Mouse (Mus musculus) gastrocnemius, postnatal 14 days (tissue): Measurements from ENCODE around the gene Tenm4. TPM values are rescaled to one million over a fixed set of nuclear protein-coding genes. Genes with fewer than 3 reads are reported as not detected.
A peak's percentile ranks its signal among the peaks of the same experiment; 100 is the strongest.

Experiments
- DNase-seq: peaks from one replicate; pipeline ENCODE4 v3.0.0; 2021; ENCODE audit warnings: mixed read lengths
- intact Hi-C: fragments of 180-260 bp; cut with DNase I; formaldehyde crosslinking; loops from one replicate; pipeline ENCODE4 v1.15.1; 2025; ENCODE audit warnings: low total_unique reads
- total RNA-seq, 2 experiments: library from RNA; stranded (reverse); gene quantifications; 2 replicates each; pipeline ENCODE4 v1.2.3; 2021

Gene Tenm4
- total RNA-seq, 2 experiments from 2014 or later = 3.9 to 6.5 TPM

DNA sequence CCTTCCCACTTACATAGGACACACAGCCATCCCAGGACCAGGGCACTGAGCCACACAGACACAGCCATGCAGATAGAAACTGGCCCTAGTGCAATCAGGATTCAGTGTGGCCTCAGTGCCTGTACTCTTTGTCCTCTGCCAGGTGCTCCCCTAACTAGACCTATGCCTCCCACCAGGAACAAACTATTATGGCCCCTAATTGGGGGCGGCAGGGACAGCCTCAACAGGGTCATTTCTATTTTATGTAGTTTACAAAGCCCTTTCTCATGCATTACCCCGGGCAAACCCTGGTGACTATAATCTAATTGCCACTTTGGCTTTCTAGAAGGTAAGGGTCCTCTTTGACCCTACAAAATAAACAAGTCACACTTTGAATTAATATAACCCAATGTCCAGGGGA lies 479.4 kb downstream of the Tenm4 start:
- intact Hi-C loops = no loop called here
- no peak for DNase-seq

DNA sequence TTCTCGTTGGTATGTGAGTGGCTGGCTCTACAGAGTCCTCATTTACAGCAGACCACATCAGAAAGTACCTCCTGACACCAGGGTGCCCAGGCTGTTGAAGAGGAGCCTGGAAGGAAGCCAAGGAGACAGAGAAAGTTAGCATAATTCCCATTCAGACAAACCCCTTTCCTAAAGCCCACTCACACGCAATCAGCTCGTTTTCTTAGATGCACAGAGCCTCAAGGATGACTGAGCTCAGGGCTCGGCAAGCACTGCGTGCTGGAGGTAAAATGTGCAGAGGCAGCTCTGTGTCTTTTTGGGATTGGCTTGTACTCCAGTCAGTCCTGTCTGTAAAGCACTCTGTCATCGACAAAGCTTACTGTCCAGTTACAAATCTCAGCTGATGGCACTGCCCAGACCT lies 480.0 kb downstream of the Tenm4 start:
- DNase-seq = no peak
- intact Hi-C loops = no loop called here

DNA sequence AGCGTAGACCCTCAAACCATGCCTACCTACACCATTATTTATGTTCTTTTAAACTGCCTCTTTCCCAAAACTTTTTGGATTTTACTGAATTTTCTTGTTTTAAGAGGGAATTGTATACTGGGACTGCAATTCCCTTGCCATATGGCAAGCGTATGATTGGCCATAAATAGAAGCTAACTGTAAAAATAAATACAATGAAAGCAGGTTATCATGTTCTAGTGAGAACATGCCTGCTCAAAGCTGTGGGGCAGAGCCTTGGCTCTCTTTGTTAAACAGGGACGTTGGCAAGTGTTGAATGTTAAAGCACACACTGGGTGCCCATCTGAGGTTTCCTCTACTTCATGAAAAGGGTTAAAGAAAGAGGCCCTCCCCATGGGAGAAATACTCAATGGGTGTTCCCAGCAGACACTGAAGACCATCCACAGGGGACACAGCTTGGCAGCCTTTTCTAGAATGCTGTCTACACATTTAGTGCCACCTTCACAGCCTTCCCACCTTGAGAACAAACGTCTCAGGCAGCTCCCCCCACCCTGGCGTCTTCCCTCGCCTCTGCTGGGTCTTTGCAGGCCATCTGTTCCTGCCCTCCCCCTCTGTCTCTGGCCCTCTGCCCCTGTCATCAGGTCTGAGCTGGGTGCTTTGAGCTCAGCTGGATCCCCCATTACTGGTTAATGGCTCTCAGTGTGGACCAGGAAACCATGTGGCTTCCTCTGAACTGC lies 480.7 kb downstream of the Tenm4 start:
- intact Hi-C loops = no loop called here
- DNase-seq = no peak

DNA sequence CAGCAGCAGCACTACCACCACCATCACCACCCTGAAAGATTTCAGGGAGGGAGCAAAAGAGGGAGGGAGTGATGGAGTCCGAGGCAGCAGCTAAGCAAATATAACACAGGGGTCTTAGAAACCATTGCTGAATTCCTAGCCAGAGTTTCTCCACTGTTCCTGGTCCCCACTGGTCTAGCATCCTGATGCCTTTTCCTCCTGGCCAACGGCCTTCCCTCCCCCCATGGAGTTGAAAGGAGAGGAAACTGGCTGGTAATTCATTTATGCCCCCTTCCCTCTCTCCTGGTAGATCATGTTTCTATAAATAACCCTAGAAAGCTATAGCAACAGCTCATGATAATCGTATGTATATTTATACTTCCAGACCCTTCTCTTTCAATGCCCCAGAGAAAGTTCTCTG lies 481.8 kb downstream of the Tenm4 start:
- no peak for DNase-seq
- intact Hi-C loops = no loop called here

DNA sequence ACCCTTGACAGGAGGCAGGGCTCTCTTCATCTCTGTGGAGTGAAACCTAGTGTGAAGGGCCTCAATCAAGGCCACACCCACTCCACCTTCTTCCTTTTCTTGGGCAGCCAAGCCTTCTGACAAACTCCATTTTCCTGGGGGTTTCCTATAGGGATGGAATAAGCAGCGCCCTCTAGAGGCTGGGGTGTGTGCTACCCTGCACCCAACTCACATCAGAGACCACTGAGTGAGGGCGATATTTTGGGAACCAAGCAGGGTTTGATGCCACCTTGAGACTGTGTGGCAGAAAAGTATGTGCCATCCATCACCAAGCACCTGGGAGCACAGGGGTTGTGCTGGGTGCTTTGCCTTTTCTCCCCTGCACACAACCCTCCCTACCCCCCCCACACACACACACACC lies 483.2 kb downstream of the Tenm4 start:
- DNase-seq = no peak
- intact Hi-C loops = no loop called here

DNA sequence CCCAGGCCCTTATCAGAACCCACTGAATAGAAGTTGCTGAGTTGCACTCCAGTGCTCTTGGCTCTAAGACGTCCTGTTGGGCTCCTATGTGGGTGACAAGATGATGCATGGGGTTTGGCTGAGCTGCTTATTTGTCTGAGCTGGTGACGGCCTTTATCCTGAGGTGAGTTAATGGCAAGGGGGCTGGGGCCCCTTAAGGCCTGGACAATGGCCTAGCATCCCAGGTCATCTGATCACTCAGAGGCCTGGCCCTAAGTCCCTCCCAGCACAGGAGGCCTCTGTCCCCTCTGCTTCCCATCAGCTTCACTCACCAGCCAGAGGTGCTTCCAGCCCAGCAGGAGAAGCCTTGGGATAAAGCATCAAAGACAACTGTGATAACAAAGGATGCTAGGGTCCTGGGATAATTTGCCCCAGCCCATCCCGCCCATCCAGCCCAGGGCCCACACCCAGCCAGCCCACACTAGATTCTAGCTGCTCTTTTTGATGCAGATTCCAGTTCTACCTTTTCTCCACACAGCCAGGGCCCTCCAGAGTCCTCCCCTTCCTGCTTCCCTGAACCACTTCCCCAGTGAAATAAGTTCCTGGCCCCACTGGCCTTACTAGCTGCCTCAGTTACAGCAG lies 484.2 kb downstream of the Tenm4 start:
- intact Hi-C loops = no loop called here

DNA sequence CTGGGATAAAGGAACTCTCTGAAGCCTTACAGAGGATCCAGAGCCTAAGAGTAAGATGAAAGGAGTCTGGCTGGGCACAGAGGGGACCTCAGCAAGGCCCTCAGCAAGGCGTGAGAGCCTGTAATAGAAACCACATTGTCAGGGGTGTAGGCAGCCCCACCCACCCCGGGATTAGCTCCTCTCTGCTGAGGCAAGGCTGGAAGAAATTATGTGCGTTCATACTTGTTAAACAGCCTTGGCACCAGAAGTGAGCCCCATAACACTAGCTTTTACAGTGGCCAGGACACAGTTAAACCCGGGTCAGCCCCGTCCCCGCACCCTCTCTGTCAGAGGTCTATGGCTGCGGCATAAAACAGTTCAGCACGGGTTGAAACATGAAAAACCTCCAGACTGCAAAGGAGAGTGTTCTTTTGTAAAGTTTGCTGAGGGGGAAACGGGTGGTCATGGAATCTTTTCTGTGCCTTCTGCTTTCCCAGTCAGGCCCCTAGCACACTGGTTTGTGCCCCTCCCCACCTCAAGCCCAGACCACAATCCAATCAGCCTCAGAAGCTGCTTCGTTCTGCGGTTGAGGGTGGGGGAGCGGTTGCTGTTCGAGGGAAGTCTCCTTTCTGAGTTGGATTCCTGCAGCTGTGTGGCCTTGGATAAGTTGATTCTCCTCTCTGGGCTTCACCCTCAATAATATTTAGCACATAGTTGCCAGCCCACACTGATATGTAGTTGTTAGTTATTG lies 486.2 kb downstream of the Tenm4 start:
- intact Hi-C loops = no loop called here
- peak; percentile 19 for DNase-seq

More for the DNA sequence above, 484.2 kb downstream of the Tenm4 start:
- DNase-seq = no peak

DNA sequence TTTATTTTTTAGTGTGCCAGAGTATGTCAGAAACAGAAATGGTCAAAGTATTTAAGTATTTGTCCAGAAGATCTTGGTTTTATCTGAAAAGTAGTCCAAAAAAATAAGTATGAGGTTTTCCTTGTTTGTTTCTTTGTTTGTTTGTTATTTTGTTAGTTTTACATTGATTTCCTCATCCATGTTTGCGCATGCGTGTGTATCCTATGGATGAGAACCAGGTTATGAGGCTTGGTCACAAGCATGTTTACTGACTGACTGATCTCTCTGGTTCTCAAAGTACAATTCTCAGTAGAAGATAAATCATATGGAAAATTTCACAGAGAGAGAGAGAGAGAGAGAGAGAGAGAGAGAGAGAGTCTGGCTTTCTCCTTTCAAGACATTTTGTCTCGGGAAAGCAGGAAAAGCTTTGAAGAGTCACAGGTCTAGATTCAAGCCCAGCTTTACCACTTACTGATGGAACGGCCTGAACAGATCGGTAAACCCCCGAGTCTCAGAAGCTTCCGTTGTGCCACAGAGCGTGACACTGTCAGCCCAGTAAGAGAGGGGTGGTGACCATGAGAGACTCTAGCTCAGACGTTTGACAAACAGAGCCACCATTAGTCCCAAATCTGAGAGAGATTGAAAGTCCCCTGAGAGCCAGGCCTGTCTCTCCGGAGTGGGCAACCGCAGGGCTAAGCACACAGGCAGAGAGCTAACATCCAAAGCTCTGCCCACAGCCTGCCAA lies 487.0 kb downstream of the Tenm4 start:
- DNase-seq = no peak
- intact Hi-C loops = no loop called here

DNA sequence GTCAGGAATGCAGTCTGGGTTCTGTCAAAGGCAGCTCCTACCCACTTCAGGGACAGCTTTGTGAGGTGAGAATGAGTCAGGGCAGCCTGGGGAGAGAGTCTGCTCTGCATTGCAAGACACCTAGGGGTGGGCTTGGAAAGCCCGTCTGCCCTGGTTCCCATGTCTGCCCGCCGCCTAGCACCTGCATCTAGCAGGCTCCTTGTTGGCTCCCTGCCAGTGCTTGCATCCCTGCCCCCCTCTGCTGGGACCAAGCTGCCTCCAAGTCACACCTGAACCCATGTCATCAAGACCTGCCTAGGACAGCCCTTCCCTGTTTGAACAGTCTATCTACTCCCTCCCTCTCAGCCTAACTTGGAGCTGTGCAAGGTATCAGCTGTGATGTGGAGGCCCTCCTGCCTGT lies 489.9 kb downstream of the Tenm4 start:
- DNase-seq = no peak
- intact Hi-C loops = no loop called here

DNA sequence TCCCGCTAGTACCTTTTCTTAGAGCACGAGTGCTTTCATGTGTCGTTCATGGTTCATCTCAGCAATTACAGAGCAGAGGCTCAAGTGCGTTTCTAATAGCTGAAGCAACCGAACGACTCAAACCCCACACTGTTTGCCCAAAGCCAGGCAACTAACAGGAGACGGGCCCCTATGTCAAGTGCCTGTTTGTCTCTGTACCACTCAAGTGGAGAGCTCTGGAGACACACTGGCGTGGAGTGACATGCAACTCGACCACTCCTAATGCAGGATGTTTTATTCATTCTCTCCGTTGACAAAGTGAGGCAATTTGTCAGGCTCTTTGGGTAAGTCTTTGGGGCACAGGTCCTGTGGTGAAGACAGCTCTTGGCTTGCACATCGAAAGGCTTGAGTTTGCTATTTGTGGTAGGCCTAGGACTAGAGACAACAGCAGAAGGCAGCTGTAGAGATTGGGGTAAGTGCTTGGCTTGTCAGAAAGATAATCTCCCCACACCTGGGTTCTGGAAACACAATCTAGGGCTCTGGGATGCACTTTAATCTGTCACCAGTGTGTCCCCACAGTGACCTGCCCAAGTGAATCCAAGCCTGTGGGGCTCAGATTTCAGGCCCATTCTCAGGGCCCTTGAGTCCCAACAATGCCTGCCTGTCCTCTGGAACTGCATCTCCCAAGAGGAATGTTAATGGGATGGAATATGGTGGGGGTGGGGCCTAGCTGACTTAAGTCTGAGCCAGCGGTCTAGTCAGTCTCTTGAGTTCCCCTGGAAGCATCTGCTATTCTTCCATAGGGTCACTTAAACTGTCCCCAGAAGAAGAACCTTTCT lies 490.5 kb downstream of the Tenm4 start:
- intact Hi-C loops = no loop called here
- DNase-seq = no peak

DNA sequence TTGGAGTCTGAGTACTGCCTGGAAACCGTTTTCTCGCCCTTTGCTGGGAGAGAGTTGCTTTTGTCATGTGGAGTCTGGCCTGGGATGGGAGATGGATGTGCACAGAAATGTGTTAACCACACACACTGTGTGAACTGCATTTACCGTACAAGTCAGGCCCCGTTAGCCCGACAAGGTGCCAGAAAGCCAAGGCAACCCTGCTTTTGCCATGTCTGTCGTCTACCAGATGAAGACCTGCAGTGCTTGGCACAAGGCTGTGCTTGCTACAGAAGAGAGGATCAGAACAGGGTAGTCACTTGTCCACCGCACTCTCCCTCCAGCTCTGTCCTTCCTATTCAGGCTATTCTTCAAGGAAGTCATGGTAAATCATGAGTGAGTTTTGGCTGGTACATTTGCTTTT lies 492.3 kb downstream of the Tenm4 start:
- intact Hi-C loops = no loop called here

DNA sequence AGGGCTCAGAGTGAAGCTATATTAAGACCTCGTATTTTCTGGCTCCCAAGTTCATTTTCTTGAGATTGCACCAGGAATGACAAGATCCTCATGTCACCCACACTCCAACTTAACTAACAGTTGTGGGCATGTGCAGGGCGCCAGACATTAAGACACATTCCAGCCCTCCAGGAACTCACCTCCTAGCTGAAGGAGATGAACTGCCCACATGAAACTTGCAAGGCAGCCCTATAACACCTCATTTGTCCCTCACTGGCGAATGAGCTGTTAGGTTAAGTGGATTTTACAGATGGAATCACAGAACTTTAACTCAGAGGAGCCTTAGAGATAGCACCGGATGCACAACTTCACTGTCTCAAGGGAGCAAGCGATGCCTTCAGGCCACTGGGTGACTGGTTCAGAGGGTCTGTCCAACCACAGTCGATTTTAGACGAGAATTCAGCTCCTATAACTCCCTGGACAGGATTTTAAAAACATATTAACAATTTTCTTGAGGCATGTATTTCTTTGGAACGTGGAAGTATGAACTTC lies 495.4 kb downstream of the Tenm4 start:
- intact Hi-C loops = no loop called here
- no peak for DNase-seq

More for the DNA sequence above, 492.3 kb downstream of the Tenm4 start:
- no peak for DNase-seq

DNA sequence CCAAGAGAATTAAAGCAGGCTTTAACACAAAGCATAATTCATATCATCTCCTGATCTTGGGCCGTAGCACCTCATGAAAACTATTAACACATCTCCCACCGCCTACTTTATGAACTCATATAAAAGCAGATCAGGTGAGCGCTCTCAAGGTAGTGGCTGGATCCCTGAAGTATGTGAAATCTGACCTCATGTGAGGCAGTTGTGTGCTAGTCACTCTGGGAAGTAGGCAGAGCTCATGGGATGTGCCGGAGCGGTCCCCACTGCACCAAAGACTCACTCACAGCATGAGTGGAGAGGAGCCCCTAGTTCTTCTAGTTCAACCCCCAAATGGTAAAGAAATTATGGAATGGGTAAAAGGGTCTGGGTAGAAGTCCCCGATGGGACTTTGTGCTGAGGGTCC lies 496.6 kb downstream of the Tenm4 start:
- intact Hi-C loops = no loop called here
- DNase-seq = no peak

DNA sequence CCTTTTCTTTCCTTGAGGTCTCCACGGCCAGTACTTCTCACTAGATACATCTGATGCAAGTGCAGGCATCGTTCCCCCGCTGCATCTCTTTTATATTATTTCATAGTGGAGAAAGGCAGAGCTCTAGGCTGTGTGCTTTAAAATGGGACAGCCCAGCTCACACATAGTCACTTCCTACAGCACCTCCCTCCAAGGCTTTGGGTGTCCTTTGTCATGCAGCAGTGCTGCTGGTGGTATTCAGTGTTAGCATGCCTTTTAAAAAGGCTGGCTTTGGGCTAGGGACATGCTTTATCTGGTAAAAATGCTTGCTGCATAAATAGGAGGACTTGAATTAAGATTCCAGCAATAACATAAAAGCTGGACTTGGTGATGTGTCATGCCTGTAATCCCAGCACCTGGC lies 499.0 kb downstream of the Tenm4 start:
- DNase-seq = no peak
- intact Hi-C loops = no loop called here

DNA sequence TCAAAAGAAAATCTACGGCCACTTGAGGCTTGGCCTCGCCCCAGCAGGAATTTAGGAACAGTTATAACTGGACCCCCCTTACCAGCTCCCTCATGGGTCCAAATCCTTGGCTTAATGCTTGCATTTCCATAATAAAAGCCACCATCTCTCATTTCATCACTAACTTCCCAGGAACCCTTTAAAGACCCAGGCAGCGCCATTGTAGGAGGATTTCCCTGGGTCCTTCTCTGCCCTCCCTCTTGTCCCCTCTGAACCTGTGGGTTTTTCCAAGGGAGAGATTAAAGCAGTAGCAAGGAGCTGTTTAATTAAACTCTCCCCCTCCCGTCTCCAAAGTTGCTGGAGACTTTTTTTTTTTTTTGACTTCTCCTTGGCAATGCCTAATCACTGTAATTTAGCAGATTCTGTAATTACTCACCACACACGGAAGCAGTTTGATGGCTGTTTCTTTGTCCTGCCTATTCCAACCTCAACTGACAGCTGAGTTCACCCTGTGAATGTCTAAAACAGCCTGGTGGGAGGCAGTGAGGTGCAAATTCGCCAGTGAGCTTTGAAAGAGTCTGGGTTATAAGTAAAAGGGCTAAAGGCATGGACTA lies 501.4 kb downstream of the Tenm4 start:
- no peak for DNase-seq
- intact Hi-C loops = no loop called here

DNA sequence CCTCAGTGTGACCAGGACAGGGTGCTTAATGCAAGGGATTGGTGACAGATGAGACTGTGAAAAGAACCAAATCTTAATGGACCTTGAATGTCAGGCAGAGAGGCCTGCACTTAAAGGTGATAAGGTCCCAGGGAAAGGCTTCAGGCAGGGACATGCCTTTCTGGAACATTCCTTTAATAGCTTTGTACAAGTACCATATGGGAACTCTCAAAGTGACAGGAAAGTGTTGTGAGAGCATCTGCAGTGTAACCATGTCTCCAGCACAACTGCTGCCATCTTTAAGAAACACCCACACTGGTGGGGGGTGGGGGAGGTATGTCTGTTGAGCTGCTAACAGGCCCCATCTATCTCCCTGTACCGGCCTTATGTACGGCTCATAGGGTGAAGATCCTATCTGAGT lies 506.0 kb downstream of the Tenm4 start:
- intact Hi-C loops = no loop called here
- no peak for DNase-seq

DNA sequence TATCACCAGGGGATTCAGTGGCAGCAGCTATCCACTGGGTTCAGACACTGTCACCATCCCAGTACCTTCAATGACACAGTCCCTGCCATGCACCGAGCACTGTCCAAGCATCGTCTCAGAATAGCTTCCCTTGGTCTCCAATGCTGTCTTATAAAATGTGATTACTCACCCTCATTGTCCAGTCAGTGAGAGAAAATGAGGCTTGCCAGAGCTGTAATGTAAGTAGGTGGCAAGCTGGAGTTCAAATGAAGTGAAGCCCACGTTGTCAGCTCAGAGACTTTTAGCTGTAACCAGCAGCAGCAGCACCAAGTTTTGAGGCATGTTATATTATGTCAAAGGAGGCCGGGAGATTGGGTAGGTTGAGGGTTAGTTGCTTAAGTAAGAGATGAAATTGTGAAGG lies 507.2 kb downstream of the Tenm4 start:
- intact Hi-C loops = no loop called here
- no peak for DNase-seq

DNA sequence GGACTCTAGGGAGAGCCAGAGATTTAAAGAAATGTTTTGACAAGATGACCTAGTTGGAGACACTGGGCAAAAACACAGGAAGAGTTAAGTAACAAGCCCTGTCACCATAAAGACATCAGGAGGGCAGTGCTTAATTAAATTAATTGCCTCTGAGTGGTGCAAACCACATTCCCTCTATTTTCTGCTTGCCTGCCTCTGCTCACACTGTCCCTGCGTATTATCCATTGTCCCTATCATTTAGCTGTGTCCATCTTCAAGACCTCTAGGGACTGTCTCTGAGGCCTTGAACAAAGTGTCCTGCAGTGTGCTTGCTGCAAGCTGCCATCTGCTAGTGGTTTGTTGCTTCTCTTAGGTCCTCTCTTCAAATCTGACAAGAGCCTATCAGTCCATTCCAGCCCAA lies 508.7 kb downstream of the Tenm4 start:
- intact Hi-C loops = no loop called here
- no peak for DNase-seq

DNA sequence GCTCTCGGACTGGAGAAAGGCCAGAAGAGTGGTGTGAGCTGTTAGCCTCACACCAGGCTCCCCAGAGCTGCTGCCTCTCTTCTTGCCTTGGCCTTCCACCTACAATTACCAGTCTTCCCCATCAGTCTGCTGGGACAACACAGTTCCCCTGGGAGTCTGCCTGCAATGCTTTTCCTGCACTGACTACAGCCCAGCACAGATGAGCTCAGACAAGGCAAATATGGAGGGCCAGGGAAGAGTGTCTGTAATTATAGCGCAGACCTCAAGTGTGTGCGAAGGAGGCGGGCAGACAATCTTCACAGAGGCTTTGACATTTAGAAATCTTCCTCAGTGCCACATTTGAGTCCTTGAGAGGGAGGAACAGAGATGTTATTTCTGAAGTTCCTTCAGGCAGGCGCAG lies 509.4 kb downstream of the Tenm4 start:
- no peak for DNase-seq
- intact Hi-C loops = no loop called here
